Mouse (Mus musculus): ENCODE results near the gene 2010300C02Rik.

2010300C02Rik gene

GRCm38 (mm10) chr1:37565396-37565795 lies 154.5 kb downstream of the 2010300C02Rik start:
- DNase-seq: no peak

GRCm38 (mm10) chr1:37561955-37562354 lies 157.9 kb downstream of the 2010300C02Rik start:
- DNase-seq: no peak
